Mouse (Mus musculus) CH12.LX (cell line): ENCODE measurements around the gene B3galt5. TPM values are rescaled to one million over a fixed set of nuclear protein-coding genes. Genes with fewer than 3 reads are reported as not detected.

Experiments
- DNase-seq: peaks from one replicate; pipeline ENCODE4 v3.0.0-alpha.2; 2013; ENCODE audit errors: extremely low read depth
- H3K27ac ChIP-seq: 2 replicates; pipeline ENCODE4 v1.5.1; 2012; ENCODE audit warnings: low read depth, mild to moderate bottlenecking, control low read depth, moderate library complexity; ENCODE audit not compliant: insufficient read depth
- H3K27me3 ChIP-seq: replicated peaks from 2 replicates; pipeline ENCODE3; 2012; ENCODE audit warnings: inconsistent platforms
- H3K36me3 ChIP-seq, 2 experiments: replicated peaks in 1 of 2; 2 replicates each; pipeline versions ENCODE3 to v1.6.1; 2012; ENCODE audit warnings: inconsistent platforms in 1 of 2, low read length in 1 of 2, mild to moderate bottlenecking in 1 of 2, mixed read lengths in 1 of 2, moderate library complexity in 1 of 2; ENCODE audit not compliant: control insufficient read depth in 1 of 2, insufficient read depth in 1 of 2
- H3K4me1 ChIP-seq, 2 experiments: 2 replicates each; pipeline ENCODE4 v1.6.1; 2012; ENCODE audit warnings: inconsistent platforms in 1 of 2, moderate library complexity in 1 of 2; ENCODE audit not compliant: insufficient read depth in 2 of 2, control insufficient read depth in 1 of 2
- H3K4me2 ChIP-seq: 2 replicates; pipeline ENCODE4 v1.6.1; 2012; ENCODE audit warnings: low read depth, mild to moderate bottlenecking, control low read depth; ENCODE audit not compliant: poor library complexity, insufficient read depth, severe bottlenecking
- H3K4me3 ChIP-seq, 3 experiments: fragments of 150-350 bp in 1 of 3; sonication (generic) in 1 of 3; replicated peaks in 1 of 3; 2 replicates each; pipeline versions ENCODE3 to v1.5.1; 2011 to 2012; ENCODE audit warnings: low read depth in 2 of 3, low read length in 2 of 3, mild to moderate bottlenecking in 2 of 3, moderate library complexity in 2 of 3, control low read depth in 1 of 3, improper control_type of control experiment in 1 of 3, inconsistent platforms in 1 of 3, mixed read lengths in 1 of 3; ENCODE audit not compliant: poor library complexity in 1 of 3
- H3K79me2 ChIP-seq: replicated peaks from 2 replicates; pipeline ENCODE4 v1.6.1; 2012; ENCODE audit warnings: mild to moderate bottlenecking, moderate library complexity; ENCODE audit not compliant: control insufficient read depth, poor library complexity, insufficient read depth, severe bottlenecking; ENCODE audit errors: extremely low read depth
- H3K9ac ChIP-seq: 2 replicates; pipeline ENCODE4 v1.6.1; 2012; ENCODE audit warnings: low read depth, mild to moderate bottlenecking, control low read depth, moderate library complexity; ENCODE audit not compliant: insufficient read depth
- H3K9me3 ChIP-seq: replicated peaks from 2 replicates; pipeline ENCODE3; 2012; ENCODE audit warnings: low read length, inconsistent platforms, mixed read lengths
- BHLHE40 ChIP-seq: IDR thresholded peaks from 2 replicates; pipeline ENCODE4 v1.6.1; 2011; ENCODE audit warnings: mild to moderate bottlenecking, low read depth, low read length, improper control_type of control experiment
- CHD2 ChIP-seq: IDR thresholded peaks from 2 replicates; pipeline ENCODE4 v1.6.1; 2011; ENCODE audit warnings: low read length, improper control_type of control experiment
- CTCF ChIP-seq, 2 experiments: IDR thresholded peaks in 1 of 2; conservative IDR thresholded peaks in 1 of 2; 2 replicates each; pipeline ENCODE4 v1.5.1; 2011 to 2012; ENCODE audit warnings: low read depth in 2 of 2, low read length in 2 of 2, improper control_type of control experiment in 1 of 2, inconsistent platforms in 1 of 2, mild to moderate bottlenecking in 1 of 2, moderate library complexity in 1 of 2
- ELF1 ChIP-seq: IDR thresholded peaks from 2 replicates; pipeline ENCODE4 v1.6.1; 2014; ENCODE audit warnings: low read depth, mild to moderate bottlenecking, inconsistent platforms, low read length, improper control_type of control experiment
- GABPA ChIP-seq: IDR thresholded peaks from 2 replicates; pipeline ENCODE4 v1.6.1; 2012; ENCODE audit warnings: low read depth, low read length, improper control_type of control experiment, inconsistent platforms; ENCODE audit not compliant: insufficient replicate concordance
- IRF4 ChIP-seq: IDR thresholded peaks from 2 replicates; pipeline ENCODE4 v1.6.1; 2014; ENCODE audit warnings: low read depth, mild to moderate bottlenecking, inconsistent platforms, low read length, improper control_type of control experiment
- JUN ChIP-seq: IDR thresholded peaks from 2 replicates; pipeline ENCODE4 v1.6.1; 2011; ENCODE audit warnings: low read depth, mild to moderate bottlenecking, low read length, improper control_type of control experiment, moderate library complexity; ENCODE audit not compliant: insufficient read depth
- MAX ChIP-seq: IDR thresholded peaks from 2 replicates; pipeline ENCODE4 v1.6.1; 2011; ENCODE audit warnings: low read length, improper control_type of control experiment
- MEF2A ChIP-seq: IDR thresholded peaks from 2 replicates; pipeline ENCODE4 v1.6.1; 2014; ENCODE audit warnings: low read depth, mild to moderate bottlenecking, inconsistent platforms, low read length, improper control_type of control experiment, borderline replicate concordance
- MYC ChIP-seq: IDR thresholded peaks from 2 replicates; pipeline ENCODE4 v1.6.1; 2011; ENCODE audit warnings: low read depth, mild to moderate bottlenecking, improper control_type of control experiment, low read length
- NELFE ChIP-seq: IDR thresholded peaks from 2 replicates; pipeline ENCODE4 v1.6.1; 2011; ENCODE audit warnings: low read depth, low read length, improper control_type of control experiment
- POLR2A ChIP-seq: IDR thresholded peaks from 2 replicates; pipeline ENCODE4 v1.6.1; 2011; ENCODE audit warnings: low read depth, mild to moderate bottlenecking, improper control_type of control experiment, low read length
- RAD21 ChIP-seq: IDR thresholded peaks from 2 replicates; pipeline ENCODE4 v1.6.1; 2011; ENCODE audit warnings: low read depth, mild to moderate bottlenecking, low read length, improper control_type of control experiment, moderate library complexity
- SIN3A ChIP-seq: IDR thresholded peaks from 2 replicates; pipeline ENCODE4 v1.6.1; 2012; ENCODE audit warnings: low read length, improper control_type of control experiment, inconsistent platforms
- TBP ChIP-seq: conservative IDR thresholded peaks from 2 replicates; pipeline ENCODE4 v1.6.1; 2011; ENCODE audit warnings: low read depth, low read length, improper control_type of control experiment
- USF1 ChIP-seq: IDR thresholded peaks from 2 replicates; pipeline ENCODE4 v1.6.1; 2014; ENCODE audit warnings: low read depth, mild to moderate bottlenecking, inconsistent platforms, low read length, improper control_type of control experiment
- USF2 ChIP-seq: conservative IDR thresholded peaks from 2 replicates; pipeline ENCODE4 v1.6.1; 2011; ENCODE audit warnings: low read depth, low read length, improper control_type of control experiment
- ZKSCAN1 ChIP-seq: IDR thresholded peaks from 2 replicates; pipeline ENCODE4 v1.6.1; 2012; ENCODE audit warnings: low read depth, inconsistent platforms, low read length, improper control_type of control experiment, borderline replicate concordance
- ZMIZ1 ChIP-seq: IDR thresholded peaks from 2 replicates; pipeline ENCODE4 v1.6.1; 2012; ENCODE audit warnings: low read depth, mild to moderate bottlenecking, inconsistent platforms, low read length, improper control_type of control experiment
- ZNF384 ChIP-seq: IDR thresholded peaks from 2 replicates; pipeline ENCODE4 v1.6.1; 2012; ENCODE audit warnings: low read depth, low read length, improper control_type of control experiment, inconsistent platforms
- dilution Hi-C: fragments of 300-500 bp; cut with MboI; formaldehyde crosslinking; loops from 2 replicates; pipeline ENCODE4 v1.14.3; 2020; ENCODE audit warnings: low sequenced_read_pairs; ENCODE audit not compliant: extremely low pct_unique_long_range_greater_than_20kb, extremely low pct_ligation_motif_present
- in situ Hi-C: fragments of 300-500 bp; cut with MboI; formaldehyde crosslinking; loops from 3 replicates; pipeline ENCODE4 v1.14.3; 2019; ENCODE audit warnings: low sequenced_read_pairs, low pct_ligation_motif_present, low pct_unique_long_range_greater_than_20kb, mixed read lengths
- polyA plus RNA-seq: library from polyadenylated mRNA; unstranded; fragments of >175 nt; gene quantifications from 2 replicates; pipeline ENCODE4 v1.2.1, GENCODE M21; 2012; ENCODE audit warnings: low read depth; ENCODE audit not compliant: insufficient read length
- total RNA-seq, 2 experiments: library from RNA; depleted of rRNA; stranded (reverse); fragments of 300-350 nt in 1 of 2; fragments of >200 nt in 1 of 2; gene quantifications; 2 replicates each; pipeline ENCODE4 v1.2.3; 2012 to 2014

The B3galt5 gene
- total and polyA plus RNA-seq, 3 experiments = 0.04 to 0.87 (median 0.23) TPM

GRCm38 (mm10) chr16:96228438-96228837 is 7.2 kb upstream of the B3galt5 start:
- H3K36me3 ChIP-seq = no peaks in the 10 kb centered on the region
- H3K27ac ChIP-seq = no peak overlapping the region; the same call in 1 of the 2 replicates
- no peak overlapping the region for H3K9ac ChIP-seq
- H3K9me3 ChIP-seq = no peaks in the 10 kb centered on the region
- in situ Hi-C loops = loop anchor here (5.0 to 25.0 kb wide), 2 partner anchors 109 to 234 kb away; partner anchors contain the start of gene Pcp4
- H3K4me1 ChIP-seq = peaks cover 2 to 8% of the 10 kb centered on the region in 2 experiments; a peak in 2 of 4 replicates
- H3K27me3 ChIP-seq = no peaks in the 10 kb centered on the region
- no peak for DNase-seq
- H3K4me3 ChIP-seq = no peak overlapping the region
- no peak overlapping the region for H3K4me2 ChIP-seq
- TF ChIP-seq TBP (no peak), POLR2A (no peak), MAX (no peak), ZMIZ1 (no peak), USF1 (no peak), ZKSCAN1 (no peak), IRF4 (no peak), JUN (no peak), RAD21 (no peak), ZNF384 (no peak), NELFE (no peak), GABPA (no peak), CHD2 (no peak), ELF1 (no peak), MEF2A (no peak), MYC (no peak), SIN3A (no peak), BHLHE40 (no peak), CTCF (conservative IDR thresholded peaks at IDR 0.05 in 1 of 2, IDR thresholded peaks at IDR 0.05 in 1 of 2; ENCODE audit: low read depth in 2 of 2, low read length in 2 of 2) (no peak)
- no peaks in the 10 kb centered on the region for H3K79me2 ChIP-seq
- dilution Hi-C loops = no loop called here

GRCm38 (mm10) chr16:96229044-96229555 is 6.5 kb upstream of the B3galt5 start:
- in situ Hi-C loops (loop anchor here (5.0 to 25.0 kb wide), 2 partner anchors 108 to 233 kb away; partner anchors contain the start of gene Pcp4), dilution Hi-C loops (no loop called here)
- DNase-seq = no peak
- no peak overlapping the region for H3K4me2 ChIP-seq
- no peaks in the 10 kb centered on the region for H3K27me3 ChIP-seq
- H3K36me3 ChIP-seq = no peaks in the 10 kb centered on the region
- H3K79me2 ChIP-seq = no peaks in the 10 kb centered on the region
- H3K9me3 ChIP-seq = no peaks in the 10 kb centered on the region
- peaks cover 2 to 8% of the 10 kb centered on the region in 2 experiments; a peak in 2 of 4 replicates for H3K4me1 ChIP-seq
- no peak overlapping the region for H3K4me3 ChIP-seq
- H3K27ac ChIP-seq = no peak overlapping the region
- no peak overlapping the region for H3K9ac ChIP-seq
- TF ChIP-seq USF2 (no peak), ZKSCAN1 (no peak)
